ENCODE assay signal across 21 mouse cellular contexts in the genomic region with DNA sequence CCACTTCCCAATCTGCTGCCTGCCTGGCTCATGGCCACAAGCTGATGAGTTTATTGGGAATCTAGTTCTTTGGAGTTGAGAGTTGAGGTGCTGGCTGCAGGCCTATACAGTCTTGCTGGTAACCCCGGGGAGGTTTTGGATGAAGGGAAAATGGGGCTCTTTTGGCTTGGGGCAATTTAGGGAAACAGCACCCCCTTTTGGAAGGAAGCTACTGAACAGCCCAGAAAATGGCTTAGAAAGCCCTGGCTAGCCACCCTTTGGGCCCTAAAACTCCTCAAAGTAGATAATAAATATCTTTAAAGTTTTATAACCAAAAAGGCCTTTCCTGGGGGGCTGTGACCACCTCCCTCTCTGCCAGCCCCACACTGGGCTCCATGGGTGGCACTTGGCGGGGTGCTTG.
DNase-seq lines count a peak whose midpoint lies in the region; ATAC-seq and TF ChIP-seq lines count a peak whose summit lies in the region.
"Had no signal": no experiment of that assay in that cellular context is flagged by ENCODE, and none has a peak within 500 bp of the region (broad histone marks: within the 10 kb centered on the region; RNA-seq: fewer than 3 reads in every experiment).

No protein-coding gene starts in this region.

- H3K4me2 ChIP-seq in intestine, postnatal 0 days (replicated peaks; ENCODE audit: low read depth): no peak overlapping the region
- H3K4me2 ChIP-seq in intestine, embryonic 15.5 days (replicated peaks): no peak overlapping the region
- H3K4me2 ChIP-seq: limb, embryonic 15.5 days had no signal

- no peak overlapping the region for H3K9ac ChIP-seq in intestine, postnatal 0 days (ENCODE audit: low read depth, low read length)
- H3K9ac ChIP-seq in intestine, embryonic 15.5 days: no peak overlapping the region
- H3K9ac ChIP-seq: limb, embryonic 15.5 days had no signal

- no peak overlapping the region for H3K4me3 ChIP-seq in intestine, postnatal 0 days (ENCODE audit: low read depth, low read length)
- no peak overlapping the region for H3K4me3 ChIP-seq in intestine, embryonic 15.5 days (replicated peaks)
- no peak overlapping the region for H3K4me3 ChIP-seq in bone marrow macrophage, adult 2 months (ENCODE audit: insufficient read depth, low read length)
- H3K4me3 ChIP-seq in embryonic facial prominence, embryonic 10.5 days: no peak overlapping the region
- H3K4me3 ChIP-seq: hindbrain, embryonic 10.5 days; limb, embryonic 15.5 days; midbrain, embryonic 10.5 days had no signal

- H3K27ac ChIP-seq in intestine, postnatal 0 days (ENCODE audit: low read depth, low read length): no peak overlapping the region
- no peak overlapping the region for H3K27ac ChIP-seq in intestine, embryonic 15.5 days
- no peak overlapping the region for H3K27ac ChIP-seq in bone marrow macrophage, adult 2 months (ENCODE audit: insufficient read depth, low read depth, low read length)
- H3K27ac ChIP-seq in embryonic facial prominence, embryonic 10.5 days (replicated peaks): no peak overlapping the region
- H3K27ac ChIP-seq: hindbrain, embryonic 10.5 days; limb, embryonic 15.5 days; midbrain, embryonic 10.5 days had no signal

- peak; percentile 17 for DNase-seq in thymus, postnatal 4 days
- DNase-seq in thymus, postnatal 0 days (ENCODE audit: low spot score): no peak
- no peak for DNase-seq in embryonic facial prominence, embryonic 10.5 days (ENCODE audit: low spot score)
- DNase-seq in lung, postnatal 4 days: no peak
- DNase-seq: adrenal gland, postnatal 25 days; cerebellum, postnatal 14 days; heart, adult 18-20 months; kidney, postnatal 10 days; layer of hippocampus, adult 9-11 months; lung, adult 18-20 months; lung, postnatal 36 days had no signal

- no peak for TF ChIP-seq POLR2A in bone marrow macrophage, adult 2 months (IDR thresholded peaks at IDR 0.05; ENCODE audit: borderline replicate concordance, low read depth, low read length)

- no peaks in the 10 kb centered on the region for H3K36me3 ChIP-seq in intestine, postnatal 0 days (ENCODE audit: control insufficient read depth, insufficient read depth)
- H3K36me3 ChIP-seq in intestine, embryonic 15.5 days: no peaks in the 10 kb centered on the region
- no peaks in the 10 kb centered on the region for H3K36me3 ChIP-seq in embryonic facial prominence, embryonic 10.5 days (replicated peaks)
- H3K36me3 ChIP-seq: limb, embryonic 15.5 days had no signal

- no peak for ATAC-seq in intestine, postnatal 0 days
- ATAC-seq in intestine, embryonic 15.5 days: no peak
- ATAC-seq: activated CD4-positive, CD25-positive, alpha-beta regulatory T cell, adult 4 months; forebrain, embryonic 16.5 days; intestine, embryonic 16.5 days; Patski had no signal

- 78% methylated on average over 2 of the region's 2 CpGs for WGBS in intestine, postnatal 0 days
- 82% methylated on average over 2 of the region's 2 CpGs for WGBS in intestine, embryonic 15.5 days
- 81% methylated on average over 2 of the region's 2 CpGs for whole genome bisulfite sequencing in embryonic facial prominence, embryonic 10.5 days

- 0 out of 2 replicates have a peak, but pooled peaks have one; percentile 24 for TF ChIP-seq CTCF in intestine, postnatal 0 days (IDR thresholded peaks at IDR 0.05; ENCODE audit: low read depth)
- TF ChIP-seq CTCF in bone marrow macrophage, adult 2 months (IDR thresholded peaks at IDR 0.05; ENCODE audit: low read depth, low read length): peak; percentile 32; the same call in 1 of the 2 replicates

- no peaks in the 10 kb centered on the region for H3K4me1 ChIP-seq in intestine, postnatal 0 days (replicated peaks; ENCODE audit: control insufficient read depth, insufficient read depth, low read length)
- no peaks in the 10 kb centered on the region for H3K4me1 ChIP-seq in intestine, embryonic 15.5 days (replicated peaks)
- no peaks in the 10 kb centered on the region for H3K4me1 ChIP-seq in bone marrow macrophage, adult 2 months (ENCODE audit: control insufficient read depth, insufficient read depth, low read length)
- no peaks in the 10 kb centered on the region for H3K4me1 ChIP-seq in embryonic facial prominence, embryonic 10.5 days
- H3K4me1 ChIP-seq: hindbrain, embryonic 10.5 days; limb, embryonic 15.5 days; midbrain, embryonic 10.5 days had no signal

- no peaks in the 10 kb centered on the region for H3K9me3 ChIP-seq in intestine, postnatal 0 days (ENCODE audit: control insufficient read depth)
- no peaks in the 10 kb centered on the region for H3K9me3 ChIP-seq in intestine, embryonic 15.5 days
- H3K9me3 ChIP-seq in embryonic facial prominence, embryonic 10.5 days: no peaks in the 10 kb centered on the region
- H3K9me3 ChIP-seq: hindbrain, embryonic 10.5 days; limb, embryonic 15.5 days; midbrain, embryonic 10.5 days had no signal

- no peaks in the 10 kb centered on the region for H3K27me3 ChIP-seq in intestine, postnatal 0 days (replicated peaks; ENCODE audit: control insufficient read depth, insufficient read depth, low read length)
- no peaks in the 10 kb centered on the region for H3K27me3 ChIP-seq in intestine, embryonic 15.5 days (replicated peaks)
- no peaks in the 10 kb centered on the region for H3K27me3 ChIP-seq in embryonic facial prominence, embryonic 10.5 days (replicated peaks; ENCODE audit: low read depth, poor library complexity, severe bottlenecking)
- H3K27me3 ChIP-seq: limb, embryonic 15.5 days had no signal
